Mouse (Mus musculus) cerebellum, adult 9-11 months (tissue): ENCODE results near the gene Zdhhc20.
"Not testable (repeated sequence)": the region's sequence is repeated elsewhere in the genome, so short reads cannot be mapped to it uniquely, and the experiment has no call there.

Source experiments
- DNase-seq: peaks from one replicate; pipeline ENCODE4 v3.0.0; 2022

Zdhhc20 gene

GRCm38 (mm10) chr14:57890011-57890842 lies at the start of gene Zdhhc20:
Gene Zdhhc20, minus strand, starts transcription at chr14:57890276.
- peak; percentile 97 for DNase-seq

- no peak for DNase-seq
These were observed 47.2 kb upstream of the Zdhhc20 start for GRCm38 (mm10) chr14:57937297-57937696.

DNA sequence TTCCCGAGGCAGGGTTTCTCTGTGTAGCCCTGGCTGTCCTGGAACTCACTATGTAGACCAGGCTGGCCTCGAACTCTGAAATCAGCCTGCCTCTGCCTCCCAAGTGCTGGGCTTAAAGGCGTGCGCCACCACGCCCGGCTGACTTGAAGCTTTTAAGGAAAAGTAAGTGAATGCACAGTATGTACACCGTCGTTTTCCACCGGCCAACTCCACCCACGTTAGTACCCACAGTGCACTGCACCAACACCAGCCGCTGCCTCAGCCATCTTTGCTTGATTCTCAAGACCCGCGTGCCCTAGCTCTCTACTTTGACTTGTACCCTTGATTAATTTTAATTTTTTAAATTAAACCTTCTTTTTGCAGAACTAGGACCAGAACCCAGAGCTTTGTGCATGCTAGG lies 44.6 kb upstream of the Zdhhc20 start:
- no peak for DNase-seq

DNA sequence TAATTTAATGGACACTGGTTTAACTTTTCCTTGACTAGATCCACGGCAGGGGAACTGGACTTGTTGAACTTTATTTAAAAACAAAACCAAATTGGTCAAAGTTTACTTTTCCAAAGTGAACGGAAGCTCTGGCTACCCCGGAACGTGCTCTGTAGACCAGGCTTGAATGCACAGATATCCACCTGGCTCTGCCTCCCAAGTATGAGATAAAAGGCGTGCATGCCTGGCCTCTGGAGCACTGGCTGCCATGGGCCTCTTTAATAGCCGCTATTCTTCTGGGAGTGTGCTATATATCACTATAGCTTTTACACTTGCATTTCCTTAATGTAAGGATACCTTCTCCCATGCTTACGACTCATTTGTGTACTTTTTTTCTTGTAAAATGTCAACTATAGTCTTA lies 43.5 kb upstream of the Zdhhc20 start:
- DNase-seq: no peak

- no peak for DNase-seq
These were observed 42.9 kb upstream of the Zdhhc20 start for GRCm38 (mm10) chr14:57932881-57933443.

DNA sequence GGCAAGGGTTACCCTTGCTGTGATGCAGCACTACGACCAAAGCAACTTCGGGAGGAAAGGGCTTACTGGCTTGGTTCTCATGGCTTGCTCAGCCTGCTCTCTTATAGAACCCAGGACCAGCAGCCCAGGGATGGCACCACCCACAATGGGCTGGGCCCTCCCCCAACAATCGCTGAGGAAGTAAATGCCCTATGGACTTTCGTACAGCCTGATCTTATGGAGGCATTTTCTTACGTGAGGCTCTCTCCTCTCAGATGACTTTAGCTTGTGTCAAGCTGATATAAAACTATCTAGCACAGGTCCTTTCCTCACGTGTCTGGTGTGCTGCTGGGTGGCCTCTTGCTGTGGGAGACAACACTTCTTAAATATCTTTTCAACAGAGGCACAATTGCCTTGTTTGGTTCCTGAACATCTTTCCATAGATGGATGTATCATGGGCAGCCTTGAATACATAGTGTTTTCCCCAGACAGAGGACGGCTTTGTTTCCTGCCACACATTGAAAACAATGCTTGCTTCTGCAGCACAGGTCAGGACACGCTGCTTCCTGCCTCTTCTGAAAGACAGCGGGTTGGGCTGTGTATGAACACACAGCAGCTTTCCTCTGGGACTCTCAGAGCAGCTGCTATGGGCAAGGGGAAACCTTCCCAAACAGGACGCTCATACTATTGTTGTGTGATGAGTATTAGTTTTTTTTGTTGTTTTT lies 31.5 kb upstream of the Zdhhc20 start:
- DNase-seq: peak; percentile 24

- DNase-seq: peak; percentile 41
These were observed 30.7 kb upstream of the Zdhhc20 start for GRCm38 (mm10) chr14:57920568-57921310.

DNA sequence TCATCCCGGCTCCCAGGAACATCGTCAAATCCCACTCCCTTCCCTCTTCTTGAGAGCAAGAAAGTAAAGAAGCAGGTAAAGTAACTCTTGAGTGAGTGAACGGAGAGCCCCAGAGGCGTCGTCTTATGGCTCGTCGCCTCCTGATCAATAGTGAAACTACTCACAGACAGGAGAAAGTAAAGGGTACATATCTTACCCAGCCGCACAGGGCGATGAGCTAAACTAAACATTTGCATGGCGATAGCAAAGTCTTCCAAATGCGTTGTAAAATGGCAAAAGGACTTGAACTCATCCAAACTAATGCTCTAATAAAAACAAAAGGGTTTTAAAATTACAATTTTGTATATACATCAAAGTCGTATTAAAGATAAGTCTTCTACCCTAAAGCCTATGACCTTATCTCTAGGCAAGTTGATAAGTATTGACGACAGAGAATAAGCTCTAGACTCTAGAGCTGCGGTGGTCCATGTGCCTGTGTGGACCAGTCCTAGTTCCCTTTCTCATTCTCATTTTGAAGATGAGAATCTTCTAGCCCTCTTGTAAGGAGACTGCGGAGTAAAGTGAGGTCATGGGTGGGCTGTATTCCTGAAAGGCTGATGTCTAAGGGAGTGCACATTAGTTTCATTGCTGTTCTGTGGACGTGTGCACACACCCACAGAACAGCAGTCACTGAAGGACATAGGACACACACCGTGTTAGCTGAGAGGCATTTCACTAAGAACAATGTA lies 29.2 kb upstream of the Zdhhc20 start:
- no peak for DNase-seq

GRCm38 (mm10) chr14:57915341-57915740 lies 25.3 kb upstream of the Zdhhc20 start:
- no peak for DNase-seq

GRCm38 (mm10) chr14:57912211-57913007 lies 22.3 kb upstream of the Zdhhc20 start:
- not testable (repeated sequence) for DNase-seq

DNA sequence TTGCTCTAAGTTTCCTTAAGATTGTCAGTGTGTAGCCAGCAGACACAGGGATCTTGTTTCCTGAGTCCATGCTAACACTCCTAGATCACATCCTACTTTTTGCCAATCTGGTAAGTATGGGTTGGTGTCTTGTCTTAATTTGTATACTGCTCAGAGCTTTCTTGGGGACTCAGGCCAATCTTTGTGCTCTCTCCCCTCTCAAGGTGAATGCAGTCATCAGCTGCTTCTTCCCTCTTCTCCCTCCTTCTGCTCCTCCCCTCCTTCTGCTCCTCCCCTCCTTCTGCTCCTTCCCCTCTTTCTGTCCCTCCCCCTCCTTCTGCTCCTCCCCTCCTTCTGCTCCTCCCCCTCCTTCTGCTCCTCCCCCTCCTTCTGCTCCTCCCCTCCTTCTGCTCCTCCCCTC lies 21.7 kb upstream of the Zdhhc20 start:
- not testable (repeated sequence) for DNase-seq

- no peak for DNase-seq
These were observed 21.2 kb upstream of the Zdhhc20 start for GRCm38 (mm10) chr14:57911316-57911715.

- peak; percentile 82 for DNase-seq
These were observed 20.5 kb upstream of the Zdhhc20 start for GRCm38 (mm10) chr14:57910501-57911068.

DNA sequence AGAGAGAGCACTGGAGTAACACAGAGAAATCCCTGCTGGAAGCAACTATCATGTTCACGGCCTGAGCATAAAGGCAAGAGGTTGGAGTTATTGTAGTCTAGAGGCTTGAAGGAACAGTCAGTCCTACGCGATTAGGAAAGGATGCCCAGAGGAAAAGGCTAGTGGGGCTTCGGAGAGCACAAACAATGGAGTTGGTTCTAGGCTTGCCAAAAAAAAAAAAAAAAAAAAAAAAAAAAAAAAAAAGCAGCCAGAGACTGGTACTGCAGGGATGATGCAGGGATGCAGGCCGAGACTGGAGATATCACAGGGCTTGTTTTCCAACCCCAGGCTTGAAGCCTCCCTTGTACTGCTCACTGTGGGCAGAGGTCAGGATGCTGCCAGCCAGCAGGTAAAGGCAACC lies 19.2 kb upstream of the Zdhhc20 start:
- no peak for DNase-seq

DNA sequence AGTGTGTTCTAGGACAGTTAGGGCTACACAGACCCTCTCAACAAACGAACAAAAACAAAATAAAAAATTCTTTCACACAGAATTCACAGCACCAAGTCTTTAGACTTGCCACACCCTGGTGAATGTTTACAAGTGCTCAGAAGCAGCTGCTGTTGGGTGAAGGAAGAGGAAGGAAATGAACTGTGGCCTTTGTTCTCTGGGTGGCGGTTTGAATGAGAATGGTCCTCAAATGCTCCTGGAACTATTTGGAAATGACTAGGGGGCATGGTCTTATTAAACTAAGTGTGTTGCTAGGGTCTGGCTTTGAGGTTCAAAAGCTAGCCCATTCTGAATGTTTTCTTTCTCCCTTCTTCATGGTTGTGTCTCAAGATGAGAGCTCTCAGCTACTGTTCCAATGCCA lies 18.4 kb upstream of the Zdhhc20 start:
- DNase-seq: no peak

DNA sequence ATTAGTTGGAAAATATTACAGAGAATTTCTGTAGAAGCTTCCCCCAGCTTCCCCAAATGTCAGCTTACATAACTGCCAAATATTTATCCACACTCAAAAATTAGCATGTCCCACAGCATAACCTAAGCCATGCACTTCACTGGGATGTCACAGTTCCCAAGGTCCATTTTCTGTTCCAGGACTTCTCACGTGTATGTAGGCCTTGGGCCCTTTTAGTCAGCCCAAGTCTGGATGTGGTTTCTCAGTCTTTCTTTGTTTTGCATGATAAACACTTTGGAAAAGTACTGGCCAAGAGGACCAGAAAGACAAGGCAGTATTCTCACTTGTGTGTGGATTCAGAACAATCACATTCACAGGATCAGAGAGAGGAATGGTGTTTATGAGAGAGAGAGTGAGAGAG lies 11.9 kb upstream of the Zdhhc20 start:
- no peak for DNase-seq

DNA sequence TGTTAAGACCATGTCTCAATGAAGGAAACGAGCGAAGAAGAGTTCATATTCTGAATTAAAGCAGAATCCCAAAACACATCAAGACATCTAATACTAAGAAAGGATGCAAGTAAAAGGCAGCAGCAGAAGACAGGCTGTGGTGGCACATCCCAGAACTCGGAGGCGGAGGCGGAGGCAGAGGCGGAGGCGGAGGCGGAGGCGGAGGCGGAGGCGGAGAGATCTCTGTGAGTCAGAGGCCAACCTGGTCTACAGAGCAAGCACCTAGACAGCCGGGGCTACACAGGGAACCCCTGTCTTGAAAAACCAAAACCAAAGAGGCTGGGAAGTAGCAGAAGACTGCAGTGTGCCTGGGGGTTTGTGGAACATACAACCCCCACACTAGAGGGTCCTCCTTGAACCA lies 6.8 kb upstream of the Zdhhc20 start:
- no peak for DNase-seq

DNA sequence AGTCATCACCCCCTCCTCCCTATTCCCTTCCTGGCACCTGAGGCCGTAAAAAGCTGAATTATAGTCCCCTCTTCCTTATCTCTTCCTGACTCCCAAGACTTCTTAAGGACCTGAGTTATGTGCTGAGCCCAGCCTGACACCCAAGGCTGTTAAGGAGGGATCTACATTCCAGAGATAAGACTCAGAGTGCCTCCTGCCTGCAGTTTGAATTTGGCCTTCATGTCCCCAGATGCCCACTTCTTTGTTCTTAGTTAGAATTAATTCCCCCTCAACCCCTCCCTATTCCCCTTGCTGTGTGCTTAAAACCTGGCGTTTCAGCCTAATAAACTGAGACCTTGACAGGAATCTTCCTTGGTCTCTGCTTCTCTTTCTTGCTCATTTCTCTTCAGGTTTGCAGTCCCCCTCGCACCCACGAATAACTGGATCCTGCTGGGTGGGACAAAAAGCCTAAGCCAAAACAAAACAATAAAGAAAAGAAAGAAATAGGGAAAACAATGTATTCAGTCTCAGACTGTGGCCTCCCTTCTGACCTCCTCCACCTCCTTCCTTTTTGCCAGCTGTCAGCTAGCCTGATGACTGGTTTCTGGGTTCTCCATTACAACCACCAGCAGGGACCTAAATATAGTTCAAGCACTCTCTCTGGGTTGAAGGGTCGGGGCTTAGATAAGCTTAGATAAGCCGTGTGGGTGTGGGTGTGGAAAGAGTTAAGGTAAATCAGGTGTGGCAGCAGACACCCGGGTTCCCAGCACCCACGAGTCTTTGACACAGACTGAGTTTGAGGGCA lies 6.2 kb upstream of the Zdhhc20 start:
- DNase-seq: not testable (repeated sequence)

GRCm38 (mm10) chr14:57894346-57894745 lies 4.3 kb upstream of the Zdhhc20 start:
- no peak for DNase-seq

GRCm38 (mm10) chr14:57892961-57893360 lies 2.9 kb upstream of the Zdhhc20 start:
- no peak for DNase-seq
